Mouse (Mus musculus) erythroid progenitor cell, adult 5-6 weeks (primary cell): Measurements from ENCODE around the gene Lexm. TPM values are rescaled to one million over a fixed set of nuclear protein-coding genes. Genes with fewer than 3 reads are reported as not detected.
A peak's percentile ranks its signal among the peaks of the same experiment; 100 is the strongest.

Source experiments
- ATAC-seq: replicated peaks from 2 replicates; pipeline ENCODE4 v1.8.0; 2016; ENCODE audit warnings: moderate number of reproducible peaks, mild to moderate bottlenecking, moderate TSS enrichment, inconsistent platforms; ENCODE audit not compliant: poor library complexity, low FRiP score, severe bottlenecking
- total RNA-seq, 2 experiments: library from RNA; stranded (forward) in 1 of 2; stranded (reverse) in 1 of 2; fragments of 150-400 nt in 1 of 2; fragments of 186-747, 209-891 nt in 1 of 2; gene quantifications; 2 replicates each; pipeline versions ENCODE4 v1.2.3 to v1.2.4; 2015 to 2017; ENCODE audit warnings: low replicate concordance in 2 of 2

The Lexm gene
- total RNA-seq, 2 experiments from 2014 or later = not detected

DNA sequence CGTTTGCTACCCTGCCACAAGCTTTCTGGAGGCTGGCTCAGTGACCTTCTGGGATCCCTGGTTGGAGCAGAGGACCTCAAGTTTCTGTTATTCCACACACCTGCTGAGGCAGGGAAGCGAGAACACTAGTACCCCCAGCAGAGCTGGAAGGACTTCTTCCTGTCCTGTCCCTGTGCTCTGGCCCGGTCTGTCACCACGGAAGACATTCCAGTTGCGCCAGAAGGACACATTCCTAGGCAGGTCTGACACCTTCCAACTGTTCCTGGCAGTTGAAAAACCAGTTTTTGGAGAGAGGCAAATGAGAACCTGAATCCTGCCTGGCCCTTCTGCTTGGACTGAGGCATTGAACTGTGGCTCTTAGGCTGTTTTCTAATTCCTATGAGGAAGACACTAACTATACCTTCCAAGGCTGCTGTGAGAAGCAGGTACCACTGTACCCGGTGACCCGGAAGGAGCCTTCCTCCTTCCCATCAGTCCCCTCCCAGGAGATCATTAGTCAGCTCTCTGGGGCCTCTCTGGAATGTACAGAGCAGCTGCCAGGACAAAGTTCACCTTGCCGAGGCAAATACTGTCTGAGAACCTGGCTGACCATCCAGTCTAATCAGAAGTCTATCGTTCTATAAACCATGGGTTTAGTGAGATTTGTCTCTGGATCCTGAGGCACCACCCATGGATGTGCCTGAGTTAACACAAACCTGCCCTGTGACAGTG lies 11.8 kb upstream of the Lexm start:
- ATAC-seq = no peak

DNA sequence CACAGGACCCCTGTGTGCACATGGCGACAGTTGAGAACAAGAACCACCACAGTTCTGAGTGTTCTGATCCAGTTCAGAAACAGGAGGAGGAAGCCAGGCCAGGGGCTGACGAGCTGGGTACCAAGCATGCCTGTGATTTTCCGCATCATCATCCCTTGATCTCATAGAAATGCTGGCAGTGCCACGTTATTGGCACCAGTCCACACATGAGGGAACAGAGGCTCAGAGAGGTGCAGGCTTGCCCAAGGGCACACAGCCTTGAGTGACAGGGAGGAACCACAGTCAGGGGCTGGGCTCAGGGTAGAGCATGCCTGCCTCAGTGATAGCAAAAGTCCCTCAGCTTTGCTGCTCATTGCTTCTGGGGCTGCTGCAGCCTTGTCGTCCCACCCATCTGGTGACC lies 10.8 kb upstream of the Lexm start:
- ATAC-seq = no peak

DNA sequence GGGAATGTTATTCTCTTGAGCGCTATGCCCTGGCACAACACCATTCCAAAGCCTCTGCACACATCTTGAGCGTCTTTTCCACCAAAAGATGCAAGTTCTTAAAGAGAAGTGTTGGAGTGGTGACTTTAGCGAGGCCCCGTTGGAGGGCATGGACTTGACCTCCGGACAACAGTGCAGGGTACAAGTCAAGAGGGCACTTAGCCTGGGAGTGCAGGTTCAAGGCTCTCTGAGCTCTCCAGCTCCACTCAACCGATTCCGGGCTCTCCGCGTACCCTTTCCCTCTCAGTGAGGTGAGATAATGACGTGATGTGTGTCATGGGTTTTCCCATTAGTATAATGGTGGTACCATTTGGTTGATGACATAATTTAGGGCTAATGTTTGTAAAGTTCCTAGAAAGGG lies 7.2 kb upstream of the Lexm start:
- ATAC-seq = no peak

DNA sequence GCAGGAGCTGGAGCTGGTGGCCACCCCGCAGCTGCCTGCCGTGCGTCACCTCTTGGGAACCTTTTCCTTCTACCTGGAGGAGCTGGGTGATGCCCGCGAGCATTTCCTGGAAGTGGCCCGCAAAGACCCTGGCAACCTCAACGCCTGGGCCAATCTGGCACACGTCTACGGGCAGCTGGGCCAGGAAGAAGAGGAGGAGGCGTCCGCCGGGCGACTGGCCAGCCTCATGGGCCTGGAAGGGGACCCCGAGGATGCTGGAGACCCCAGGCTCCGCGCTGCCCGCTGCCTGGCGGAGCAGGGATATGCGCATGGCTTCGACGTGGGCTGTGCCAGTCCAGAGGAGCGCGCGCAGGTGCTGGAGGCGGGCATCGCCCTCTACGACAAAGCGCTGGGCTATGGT lies 5.7 kb upstream of the Lexm start:
- ATAC-seq = no peak

DNA sequence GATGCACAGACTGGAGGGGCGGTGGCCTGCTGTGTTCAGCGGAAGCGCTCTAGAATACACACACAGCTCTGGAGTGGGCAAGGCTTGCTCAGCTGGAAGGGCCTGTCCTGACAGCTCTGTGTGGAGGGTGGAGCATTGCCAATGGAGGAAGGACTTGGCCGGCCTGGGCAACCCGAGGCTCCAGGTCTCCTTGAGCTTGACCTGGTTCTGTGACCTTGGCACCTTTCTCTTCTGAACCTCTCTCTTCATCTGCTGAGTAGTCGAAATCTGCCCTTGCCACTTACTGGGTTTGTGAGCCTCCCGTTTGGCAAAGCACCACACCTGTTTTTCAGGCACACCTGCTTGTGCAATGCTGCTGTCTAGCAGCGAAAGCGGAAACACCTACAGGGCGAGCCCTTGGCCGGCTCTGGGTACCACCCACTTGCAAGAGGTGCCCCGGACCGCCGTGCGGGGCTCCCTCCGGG lies 5.0 kb upstream of the Lexm start, which contains the start of gene Ttc22:
Gene Ttc22 (plus strand): TSS at position 403 of the 464 bp plus-strand sequence.
- no peak for ATAC-seq

DNA sequence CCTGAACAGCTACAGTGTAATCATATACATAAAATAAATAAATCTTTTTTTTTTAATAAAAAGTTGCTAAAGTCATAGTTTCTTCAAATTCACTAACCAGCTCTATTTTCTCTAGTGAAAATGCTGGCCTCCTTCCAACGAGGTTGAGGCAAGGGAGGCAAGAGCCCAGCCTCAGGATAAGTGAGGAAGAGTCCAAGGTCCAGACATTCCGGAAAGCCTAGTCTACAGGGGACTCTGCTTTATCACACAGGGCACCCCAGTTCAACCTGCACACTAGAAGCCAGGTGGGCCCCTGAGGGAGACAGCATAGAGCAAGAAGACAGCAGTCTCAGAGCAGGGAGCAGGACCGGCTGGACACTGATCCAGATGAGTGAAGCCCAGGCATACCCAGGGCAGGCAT lies 4.4 kb upstream of the Lexm start:
- no peak for ATAC-seq

DNA sequence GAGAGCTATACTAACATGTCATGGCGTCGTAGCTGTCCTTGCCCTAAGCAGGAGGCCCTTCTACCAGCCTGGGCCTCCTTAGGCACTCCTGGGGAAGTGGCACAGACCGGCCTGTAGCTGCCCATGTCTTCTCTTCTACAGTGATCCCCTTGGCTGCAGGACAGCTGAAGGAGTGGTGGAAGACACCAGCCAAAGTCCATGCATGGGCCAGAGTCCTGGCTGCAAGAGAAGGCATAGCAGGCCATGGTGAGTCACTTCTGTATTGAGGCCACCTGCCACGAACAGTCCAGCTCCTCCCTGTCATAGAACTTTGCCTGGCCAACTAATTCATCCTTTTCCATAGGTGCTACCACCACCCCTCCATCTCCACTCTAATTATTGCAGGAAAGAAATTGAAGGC lies 1.9 kb upstream of the Lexm start:
- no peak for ATAC-seq

DNA sequence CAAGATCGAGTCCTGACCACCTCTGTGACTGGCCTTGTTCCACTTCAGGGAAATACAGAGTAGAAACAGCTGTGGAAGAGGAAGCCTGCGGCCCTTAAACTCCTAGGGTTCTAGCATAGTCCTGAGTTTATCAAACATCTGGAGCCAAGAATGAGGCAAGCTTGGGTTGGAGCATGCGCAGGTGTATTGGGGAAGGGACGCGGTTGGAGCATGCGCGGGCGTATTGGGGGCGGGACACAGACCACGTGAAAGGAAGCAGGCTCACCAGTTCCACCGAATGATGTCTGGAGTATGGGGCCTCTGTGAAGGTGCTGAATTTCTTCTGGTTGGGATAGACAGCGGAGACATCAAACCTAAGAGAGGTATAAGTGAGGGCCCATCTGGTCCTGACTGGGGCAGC lies 1.4 kb downstream of the Lexm start:
- no peak for ATAC-seq

DNA sequence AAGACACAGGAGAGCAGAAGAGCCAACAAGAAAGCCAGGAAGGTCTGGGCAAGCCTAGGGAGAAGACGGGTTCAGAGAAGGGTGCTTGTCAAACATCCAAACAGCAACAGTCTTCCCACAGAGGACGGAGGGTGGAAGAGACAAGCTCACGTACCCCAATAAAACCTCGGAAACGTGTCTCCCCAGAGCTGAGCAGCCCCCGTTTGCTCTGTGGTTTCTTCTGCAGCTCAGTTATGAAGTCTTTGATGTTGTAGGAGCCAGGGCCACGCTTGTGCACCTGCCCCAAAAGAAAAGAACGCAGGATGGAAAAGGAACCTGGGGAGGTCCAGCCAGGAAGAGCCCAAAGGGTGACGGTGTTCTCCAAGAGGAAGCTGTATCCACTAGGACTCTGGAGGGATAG lies 2.2 kb downstream of the Lexm start:
- ATAC-seq = no peak

DNA sequence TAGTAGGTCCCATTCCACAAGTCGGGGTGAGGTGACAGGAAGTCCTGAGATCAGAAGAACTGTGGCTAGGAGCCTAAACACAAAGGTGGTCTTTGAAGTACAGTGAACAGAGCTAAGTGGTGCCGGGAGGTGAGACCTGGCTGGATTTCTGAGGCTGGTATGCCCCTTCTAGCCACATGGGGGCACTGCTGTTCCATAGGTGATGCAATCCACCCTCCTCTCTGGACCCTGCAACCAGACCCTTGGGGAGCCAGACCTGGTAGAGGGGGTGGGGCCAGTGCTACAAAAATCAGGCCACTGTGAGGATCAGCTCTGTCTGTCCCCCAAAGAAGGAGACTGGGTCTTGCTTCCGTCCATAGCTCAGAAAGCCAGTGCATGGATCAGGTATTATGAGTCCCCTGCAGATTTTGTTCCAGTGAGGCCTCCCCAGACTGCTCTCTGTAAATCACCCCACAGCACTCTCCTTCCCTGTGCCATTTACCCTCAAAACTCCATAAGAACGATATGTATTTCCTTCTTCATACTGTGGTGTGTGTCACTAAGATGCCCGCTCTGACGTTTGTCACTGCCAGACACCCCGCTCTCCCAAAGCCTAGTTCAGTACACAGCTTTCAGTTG lies 2.8 kb downstream of the Lexm start:
- peak; percentile 79 for ATAC-seq

DNA sequence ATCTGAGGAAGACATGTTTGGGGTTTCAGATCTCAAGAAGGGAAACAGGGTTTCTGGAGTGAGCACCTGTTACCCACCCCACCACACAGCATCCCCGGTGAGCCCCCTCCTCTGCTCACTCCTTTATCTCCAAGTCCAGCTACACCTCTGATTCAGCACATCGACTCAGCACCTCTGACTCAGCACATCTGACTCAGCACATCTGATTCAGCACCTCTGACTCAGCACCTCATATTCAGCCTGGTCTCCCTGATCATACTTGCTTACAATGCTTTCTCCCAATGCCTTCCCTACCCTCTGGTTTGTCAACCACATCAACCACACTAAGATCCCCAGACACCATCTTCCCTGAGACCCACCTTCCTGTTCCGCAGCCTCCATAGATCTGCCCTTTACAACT lies 3.5 kb downstream of the Lexm start:
- ATAC-seq = peak; percentile 87

DNA sequence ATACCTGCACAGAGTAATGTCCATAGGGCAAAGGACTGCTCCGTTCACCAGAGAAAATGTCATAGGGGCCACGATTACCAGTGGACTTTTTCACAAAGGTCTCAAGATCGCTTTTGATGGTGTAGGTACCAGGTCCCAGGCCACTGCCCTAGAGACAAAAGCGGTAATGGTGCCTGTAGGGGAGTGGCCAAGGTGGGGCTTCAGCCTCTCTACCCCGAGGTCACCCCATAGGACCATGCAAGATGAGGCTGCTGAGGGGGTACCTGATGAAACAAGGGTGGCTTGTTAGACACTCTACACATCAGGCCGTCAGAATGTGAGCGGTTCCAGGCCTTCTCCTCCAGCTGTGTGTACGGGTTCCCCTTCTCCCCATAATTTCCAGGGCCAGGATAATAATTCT lies 3.9 kb downstream of the Lexm start:
- ATAC-seq = no peak

DNA sequence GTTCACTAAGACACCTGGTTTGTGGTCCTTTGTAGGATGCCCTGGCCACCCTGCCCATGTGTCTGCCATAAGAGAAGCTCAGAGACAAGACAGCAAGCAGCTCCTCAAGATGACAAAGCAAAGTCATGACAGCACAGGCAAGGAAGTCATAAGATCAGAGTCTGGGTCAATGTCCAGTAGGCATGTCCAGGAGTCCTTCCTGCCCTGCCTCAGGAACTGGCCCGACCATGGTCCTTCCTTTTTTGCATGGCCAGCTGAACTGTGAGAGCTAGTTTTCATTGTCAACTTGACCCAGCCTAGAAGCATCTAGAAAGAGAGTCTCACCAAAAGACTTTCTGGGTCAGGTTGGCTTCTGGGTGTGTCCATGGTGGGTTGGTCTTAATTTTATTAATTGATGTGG lies 9.1 kb downstream of the Lexm start:
- ATAC-seq = no peak

DNA sequence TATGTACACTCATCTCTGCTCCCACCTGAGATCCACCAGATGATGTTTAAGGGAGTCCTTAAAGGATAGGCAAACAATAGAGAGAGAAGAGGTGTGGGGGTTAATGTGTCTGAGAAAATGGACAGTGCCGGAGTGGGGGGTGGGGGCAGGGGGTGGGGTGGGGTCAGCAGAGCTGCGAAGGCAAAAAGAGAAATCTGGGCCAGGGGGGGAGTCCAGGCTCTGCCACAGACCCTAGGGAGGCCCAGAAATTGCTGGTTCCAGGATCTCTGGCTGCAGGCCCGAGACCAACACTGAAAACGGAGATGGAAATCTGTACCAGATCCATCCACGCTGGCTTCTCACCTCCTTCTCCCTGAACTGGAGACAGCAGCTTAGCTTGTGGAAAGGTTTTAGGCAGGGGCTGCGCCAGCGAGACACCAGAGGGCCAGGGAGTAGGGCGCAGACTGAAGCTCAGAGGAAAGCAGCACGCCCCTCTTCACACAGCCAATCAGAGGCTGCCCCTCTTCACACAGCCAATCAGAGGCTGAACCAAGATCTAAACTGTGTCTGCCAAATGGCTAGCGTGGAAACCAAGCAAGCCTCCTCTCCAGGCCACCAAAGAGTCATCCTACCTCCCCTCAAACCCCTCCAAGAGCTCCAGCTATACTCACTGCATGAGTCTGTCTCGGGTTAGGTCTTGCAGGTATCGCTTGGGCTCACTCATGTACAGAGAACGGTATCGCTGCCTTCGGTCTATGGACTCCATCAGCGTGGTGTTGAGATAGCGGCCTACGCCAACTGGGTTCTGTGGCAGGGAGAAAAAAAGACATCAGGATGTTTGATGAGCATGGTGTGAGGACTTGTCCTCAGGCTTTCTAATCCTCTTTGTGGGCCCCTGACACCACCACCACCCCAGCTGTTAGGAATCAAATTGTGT lies 10.1 kb downstream of the Lexm start:
- ATAC-seq = no peak

DNA sequence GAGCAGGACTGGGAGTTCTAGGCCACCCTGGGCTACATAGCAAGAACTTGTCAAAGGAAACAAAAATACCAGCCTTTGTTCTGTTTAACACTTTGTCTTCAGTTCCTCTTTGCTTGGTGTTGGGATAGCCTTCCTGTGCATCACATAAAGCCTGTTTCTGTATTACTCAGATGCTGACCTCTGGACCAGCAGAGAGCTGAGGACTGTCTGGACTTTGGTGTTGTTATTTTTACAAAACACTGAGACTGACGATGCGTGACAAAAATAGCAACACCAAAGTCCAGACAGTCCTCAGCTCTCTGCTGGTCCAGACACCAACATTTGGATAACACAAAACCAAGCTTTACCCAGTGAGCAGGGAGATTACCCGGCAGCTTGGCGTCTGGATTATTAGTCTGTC lies 16.3 kb downstream of the Lexm start:
- ATAC-seq = no peak

DNA sequence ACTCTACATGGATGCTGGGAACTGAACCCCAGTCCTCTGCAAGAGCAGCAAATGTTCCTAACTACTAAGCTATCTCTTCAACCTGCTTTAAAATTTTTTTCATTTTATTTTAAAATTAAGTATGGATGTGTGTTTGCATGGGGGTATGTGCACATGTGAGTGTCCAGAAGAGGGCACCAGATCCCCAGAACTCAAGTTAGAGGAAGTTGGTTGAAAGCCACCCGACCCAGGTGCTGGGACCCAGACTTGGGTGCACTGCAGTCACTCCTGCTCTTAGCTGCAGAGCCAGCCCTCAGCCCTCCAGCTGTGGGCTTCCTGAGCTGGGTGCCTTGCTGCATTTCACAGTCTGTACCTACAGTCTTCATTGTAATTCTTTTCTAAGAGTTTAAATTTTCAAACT lies 17.6 kb downstream of the Lexm start:
- no peak for ATAC-seq

DNA sequence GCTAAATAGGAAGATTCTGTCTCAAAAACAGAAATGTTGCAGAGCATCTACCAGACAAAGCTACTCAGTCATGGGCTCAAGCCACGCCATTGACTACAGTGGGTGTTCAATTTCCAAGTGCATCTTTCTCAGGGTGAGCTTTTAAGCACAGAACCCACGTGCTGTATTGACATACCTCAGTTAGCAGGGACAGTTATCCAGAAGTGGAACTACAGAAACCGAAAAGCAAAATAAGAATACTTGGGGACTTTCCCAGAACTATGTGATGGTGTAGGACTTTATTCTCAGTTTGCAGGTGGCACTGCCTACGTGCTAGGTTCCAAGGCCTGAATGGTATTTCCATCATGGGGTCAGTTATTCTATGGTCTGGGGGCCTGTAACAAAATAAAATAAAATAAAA lies 19.3 kb downstream of the Lexm start:
- ATAC-seq = no peak

DNA sequence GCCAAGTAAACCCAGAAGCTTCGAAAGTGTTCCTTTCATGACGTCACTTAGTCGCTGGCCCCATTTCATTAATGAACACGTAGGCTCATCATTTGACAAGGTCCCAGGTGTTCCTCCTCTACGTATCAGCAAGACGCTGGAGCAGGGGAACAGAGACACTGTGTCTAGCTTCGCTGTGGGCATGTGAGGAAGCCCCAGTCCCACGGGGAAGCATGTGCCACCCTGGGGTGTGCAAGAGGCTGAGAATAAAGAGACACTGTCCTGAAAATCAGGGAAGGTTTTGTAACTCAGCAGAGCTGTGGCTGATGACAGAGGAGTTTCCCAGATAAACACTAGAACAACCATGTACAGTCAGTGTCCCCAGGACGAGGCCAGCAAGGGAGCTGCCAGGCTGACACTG lies 20.0 kb downstream of the Lexm start:
- no peak for ATAC-seq

DNA sequence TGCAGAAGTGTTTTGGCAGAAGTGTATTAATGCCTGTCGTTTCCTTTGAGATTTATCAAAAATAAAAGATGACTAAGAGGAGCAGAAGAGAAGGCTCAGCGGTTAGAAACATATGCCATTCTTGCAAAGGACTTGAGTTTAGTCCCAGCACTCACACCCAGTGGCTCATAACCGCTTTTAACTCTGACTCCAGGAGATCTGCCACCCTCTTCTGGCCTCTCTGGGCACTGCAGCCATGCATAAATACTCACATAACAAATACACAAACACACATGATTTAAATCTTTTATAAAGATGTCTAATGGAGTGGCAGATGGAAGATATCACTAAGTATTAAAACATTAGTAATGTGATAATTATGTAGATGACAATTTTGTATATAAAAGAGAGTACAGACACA lies 20.8 kb downstream of the Lexm start:
- ATAC-seq = no peak

DNA sequence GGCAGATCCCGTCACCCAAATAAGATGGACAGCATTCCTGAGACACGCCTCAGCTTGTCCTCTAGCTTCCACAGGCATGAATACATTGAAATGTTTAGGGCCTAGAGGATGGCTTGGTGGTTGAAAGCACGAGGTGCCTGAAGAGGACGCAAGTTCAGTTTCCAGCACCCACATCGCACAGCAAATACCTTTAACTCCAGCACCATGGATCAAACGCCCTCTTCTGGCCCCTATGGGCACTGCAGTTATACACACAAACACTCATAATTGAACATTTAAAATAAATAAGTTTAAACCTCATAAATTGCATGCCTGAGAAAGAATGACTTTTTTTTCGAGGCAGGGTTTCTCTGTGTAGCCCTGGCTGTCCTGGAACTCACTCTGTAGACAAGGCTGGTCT lies 23.4 kb downstream of the Lexm start:
- ATAC-seq = no peak

DNA sequence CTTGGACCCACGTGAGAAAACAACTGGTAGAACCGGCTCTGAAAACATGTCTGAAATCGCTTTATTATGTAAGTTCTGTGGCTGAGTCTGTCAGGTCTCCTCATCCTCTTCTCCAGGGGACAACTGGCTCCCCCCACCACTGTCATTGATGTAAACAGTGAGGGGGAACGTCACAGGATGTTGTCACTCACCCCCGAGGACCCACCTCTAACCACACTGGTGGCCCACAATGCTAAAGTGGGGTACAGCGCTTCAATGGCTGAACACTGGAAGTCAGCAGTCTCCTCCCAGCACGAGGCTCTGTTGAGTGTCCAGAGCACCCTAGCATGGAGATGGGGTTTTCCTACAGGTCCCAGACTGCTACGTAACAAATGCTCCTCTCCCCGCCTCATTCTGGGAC lies 26.2 kb downstream of the Lexm start:
- ATAC-seq = no peak
